11 mouse cellular contexts compared by ENCODE assay signal in genomic region chr6:93911420-93911819, GRCm38 (mm10).
DNase-seq lines count a peak whose midpoint lies in the region; ATAC-seq and TF ChIP-seq lines count a peak whose summit lies in the region.
"Had no signal": no experiment of that assay in that cellular context is flagged by ENCODE, and none has a peak within 500 bp of the region (broad histone marks: within the 10 kb centered on the region; RNA-seq: fewer than 3 reads in every experiment).

No protein-coding gene starts in this region.

- H3K36me3 ChIP-seq in forebrain, embryonic 15.5 days: no peaks in the 10 kb centered on the region
- no peaks in the 10 kb centered on the region for H3K36me3 ChIP-seq in limb, embryonic 15.5 days
- H3K36me3 ChIP-seq in heart, adult 2 months (ENCODE audit: control insufficient read depth, insufficient read depth, low read length): no peaks in the 10 kb centered on the region

- peak overlapping the region; percentile 95 for H3K27ac ChIP-seq in layer of hippocampus, adult 2 months
- H3K27ac ChIP-seq in forebrain, embryonic 15.5 days (replicated peaks): peak overlapping the region; percentile 97
- H3K27ac ChIP-seq in limb, embryonic 15.5 days: peak overlapping the region; percentile 79; the same call in 1 of the 2 replicates
- no peak overlapping the region for H3K27ac ChIP-seq in heart, adult 2 months

- 6% methylated on average over 2 of the region's 2 CpGs for WGBS in forebrain, embryonic 15.5 days
- WGBS in limb, embryonic 15.5 days: 51% methylated on average over 2 of the region's 2 CpGs
- WGBS in heart, adult 2 months: 82% methylated on average over 2 of the region's 2 CpGs

- no peak for ATAC-seq in forebrain, embryonic 15.5 days (replicated peaks)
- ATAC-seq in limb, embryonic 15.5 days (ENCODE audit: insufficient number of reproducible peaks, low FRiP score, low TSS enrichment, low read depth): no peak
- ATAC-seq: lung, postnatal 0 days had no signal

- H3K9me3 ChIP-seq in forebrain, embryonic 15.5 days: no peaks in the 10 kb centered on the region
- no peaks in the 10 kb centered on the region for H3K9me3 ChIP-seq in limb, embryonic 15.5 days

- peaks cover 49% of the 10 kb centered on the region for H3K4me1 ChIP-seq in forebrain, embryonic 15.5 days
- peaks cover 17% of the 10 kb centered on the region for H3K4me1 ChIP-seq in limb, embryonic 15.5 days
- no peaks in the 10 kb centered on the region for H3K4me1 ChIP-seq in heart, adult 2 months (ENCODE audit: control insufficient read depth, insufficient read depth, low read length)

- peak overlapping the region; percentile 80 for H3K9ac ChIP-seq in forebrain, embryonic 15.5 days (replicated peaks)
- no peak overlapping the region for H3K9ac ChIP-seq in limb, embryonic 15.5 days
- no peak overlapping the region for H3K9ac ChIP-seq in heart, adult 2 months (ENCODE audit: low read depth, low read length)

- no peaks in the 10 kb centered on the region for H3K79me2 ChIP-seq in heart, adult 2 months (replicated peaks; ENCODE audit: control insufficient read depth, insufficient read depth, low read length)

- TF ChIP-seq CTCF in layer of hippocampus, adult 2 months (conservative IDR thresholded peaks at IDR 0.05): no peak
- TF ChIP-seq CTCF in heart, adult 2 months (IDR thresholded peaks at IDR 0.05): no peak

- peak overlapping the region; percentile 81 for H3K4me2 ChIP-seq in forebrain, embryonic 15.5 days (replicated peaks)
- no peak overlapping the region for H3K4me2 ChIP-seq in limb, embryonic 15.5 days

- TF ChIP-seq EP300 in heart, adult 2 months (IDR thresholded peaks at IDR 0.05; ENCODE audit: insufficient read depth, low read depth, low read length): no peak

- intact Hi-C loops in heart, adult 2 months (cut with DNase I): no loop called here

- no peaks in the 10 kb centered on the region for H3K27me3 ChIP-seq in forebrain, embryonic 15.5 days
- no peaks in the 10 kb centered on the region for H3K27me3 ChIP-seq in limb, embryonic 15.5 days
- H3K27me3 ChIP-seq in heart, adult 2 months (ENCODE audit: control insufficient read depth, insufficient read depth, low read length): no peaks in the 10 kb centered on the region

- H3K4me3 ChIP-seq in layer of hippocampus, adult 2 months: peak overlapping the region; percentile 79; the same call in 1 of the 2 replicates
- H3K4me3 ChIP-seq in forebrain, embryonic 15.5 days: peak overlapping the region; percentile 48
- H3K4me3 ChIP-seq in limb, embryonic 15.5 days: no peak overlapping the region
- no peak overlapping the region for H3K4me3 ChIP-seq in heart, adult 2 months

- no peak for DNase-seq in layer of hippocampus, adult 2 months (ENCODE audit: low spot score in 2 of 2)
- DNase-seq in layer of hippocampus, postnatal 14 days (ENCODE audit: low spot score in 2 of 2): no peak
- peak; percentile 24 for DNase-seq in retina, embryonic 14.5 days (ENCODE audit: low spot score)
- DNase-seq in heart, adult 2 months: no peak
- DNase-seq in gastrocnemius, adult 8-10 months (ENCODE audit: low spot score in 2 of 2): no peak
- DNase-seq in T-cell, adult 2 months (ENCODE audit: low spot score): no peak
- DNase-seq: adrenal gland, adult 8-10 months; heart, postnatal 36 days had no signal

- no peak for TF ChIP-seq POLR2A in heart, adult 2 months (IDR thresholded peaks at IDR 0.05; ENCODE audit: insufficient read depth, low read depth, low read length)

Comparison
In these comparisons a context has a peak if more than half of its experiments do, and no peak if none do; other contexts are left out.
1. H3K4me3 ChIP-seq: peak in layer of hippocampus, adult 2 months (single experiment) and forebrain, embryonic 15.5 days (single experiment); none in limb, embryonic 15.5 days (single experiment) and heart, adult 2 months (single experiment).